Mouse (Mus musculus): Measurements from ENCODE around the gene Exosc6.
"Not testable (repeated sequence)": the region's sequence is repeated elsewhere in the genome, so short reads cannot be mapped to it uniquely, and the experiment has no call there.

Gene Exosc6

DNA sequence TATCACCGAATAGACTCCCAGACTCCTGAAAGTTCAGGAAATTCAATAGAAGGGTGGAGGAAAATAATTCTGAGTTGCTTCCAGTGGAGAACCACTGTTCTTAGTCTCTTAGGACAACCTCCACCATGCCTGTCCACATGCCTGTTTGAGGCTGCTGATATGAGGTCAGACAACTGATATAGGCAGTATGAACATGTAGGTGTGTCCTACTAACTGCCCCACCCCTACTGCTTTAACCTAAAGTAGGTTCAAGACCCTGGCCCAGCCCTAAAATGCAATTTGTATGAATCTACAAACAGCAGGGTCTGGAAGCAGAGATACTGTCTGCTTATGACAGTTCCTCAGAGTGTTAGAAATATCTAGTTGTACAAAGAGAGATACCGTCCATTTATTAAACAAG lies 478 bp upstream of the Exosc6 start:
- in situ Hi-C loops (cut with MboI; ENCODE audit: low pct_unique_long_range_greater_than_20kb in 1 of 2, low sequenced_read_pairs in 2 of 2, unreplicated experiment in 1 of 2) = no loop called here

DNA sequence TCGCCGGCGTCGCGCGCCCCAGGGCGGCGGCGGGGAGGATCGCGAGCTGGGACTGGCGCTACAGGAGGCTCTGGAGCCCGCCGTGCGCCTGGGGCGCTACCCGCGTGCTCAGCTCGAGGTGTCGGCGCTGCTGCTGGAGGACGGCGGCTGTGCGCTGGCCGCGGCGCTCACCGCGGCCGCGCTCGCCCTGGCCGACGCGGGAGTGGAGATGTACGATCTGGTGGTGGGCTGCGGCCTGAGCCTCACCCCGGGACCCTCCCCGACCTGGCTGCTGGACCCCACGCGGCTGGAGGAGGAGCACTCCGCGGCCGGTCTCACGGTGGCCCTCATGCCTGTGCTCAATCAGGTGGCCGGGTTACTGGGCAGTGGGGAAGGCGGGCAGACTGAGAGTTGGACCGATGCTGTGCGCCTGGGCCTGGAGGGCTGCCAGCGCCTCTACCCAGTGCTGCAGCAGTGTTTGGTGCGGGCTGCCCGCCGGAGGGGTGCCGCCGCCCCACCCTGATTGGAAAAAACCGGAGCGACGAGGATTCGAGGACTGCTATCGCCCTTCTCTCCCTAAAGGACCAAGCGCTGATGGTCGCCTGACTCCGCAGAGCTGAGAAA lies 653 bp downstream of the Exosc6 start:
- in situ Hi-C loops (cut with MboI; ENCODE audit: low pct_unique_long_range_greater_than_20kb in 1 of 2, low sequenced_read_pairs in 2 of 2, unreplicated experiment in 1 of 2) = no loop called here

DNA sequence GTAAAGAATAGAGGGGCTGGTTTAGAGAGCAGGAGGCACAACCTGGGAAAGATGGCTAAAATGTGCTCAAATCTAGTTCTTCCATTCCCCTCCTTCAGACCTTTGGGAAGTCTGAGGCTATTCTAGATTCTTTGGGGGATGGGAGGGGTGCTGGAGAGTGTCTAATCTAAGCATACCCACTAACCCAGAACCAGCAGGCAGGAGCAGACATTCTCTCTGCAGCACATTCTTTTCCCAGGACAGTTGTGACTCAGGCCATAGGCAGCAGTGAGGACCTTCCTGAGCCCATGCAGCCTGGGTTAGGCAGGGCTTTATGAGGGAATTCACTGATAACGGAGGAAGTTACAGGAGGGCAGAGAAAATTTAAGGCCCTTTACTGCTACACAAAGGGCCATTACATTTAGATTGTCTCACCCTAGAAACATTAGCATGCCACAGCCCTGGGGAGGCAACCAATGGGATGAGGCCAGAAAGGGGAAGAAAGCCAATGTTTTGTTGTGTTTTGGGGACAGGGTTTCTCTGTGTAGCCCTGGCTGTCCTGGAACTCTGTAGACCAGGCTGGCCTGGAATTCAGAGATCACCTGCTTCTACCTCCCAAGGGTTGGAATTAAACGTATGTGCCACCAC lies 2.9 kb downstream of the Exosc6 start:
- in situ Hi-C loops (cut with MboI; ENCODE audit: low pct_unique_long_range_greater_than_20kb in 1 of 2, low sequenced_read_pairs in 2 of 2, unreplicated experiment in 1 of 2) = no loop called here

DNA sequence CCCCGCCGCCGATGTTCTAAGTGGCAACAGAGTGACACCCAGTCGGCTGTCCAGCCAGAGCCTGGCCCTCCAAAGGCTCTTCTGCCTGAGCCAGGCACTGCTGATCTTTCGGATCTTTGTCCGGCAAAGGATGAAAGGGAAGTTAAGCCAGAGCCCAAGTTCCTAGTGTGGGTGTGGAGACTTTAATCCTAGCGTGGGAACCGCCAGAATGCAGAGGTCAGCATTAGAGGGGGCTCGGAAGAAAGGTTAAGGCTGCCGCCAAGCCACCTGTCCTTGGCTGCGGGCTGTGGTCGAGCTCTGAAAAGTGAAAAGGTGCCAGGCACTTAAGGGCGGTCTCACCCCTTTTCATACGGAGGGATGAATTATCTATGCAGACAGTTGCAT lies 5.5 kb downstream of the Exosc6 start:
- in situ Hi-C loops (cut with MboI; ENCODE audit: low pct_unique_long_range_greater_than_20kb in 1 of 2, low sequenced_read_pairs in 2 of 2, unreplicated experiment in 1 of 2) = no loop called here

DNA sequence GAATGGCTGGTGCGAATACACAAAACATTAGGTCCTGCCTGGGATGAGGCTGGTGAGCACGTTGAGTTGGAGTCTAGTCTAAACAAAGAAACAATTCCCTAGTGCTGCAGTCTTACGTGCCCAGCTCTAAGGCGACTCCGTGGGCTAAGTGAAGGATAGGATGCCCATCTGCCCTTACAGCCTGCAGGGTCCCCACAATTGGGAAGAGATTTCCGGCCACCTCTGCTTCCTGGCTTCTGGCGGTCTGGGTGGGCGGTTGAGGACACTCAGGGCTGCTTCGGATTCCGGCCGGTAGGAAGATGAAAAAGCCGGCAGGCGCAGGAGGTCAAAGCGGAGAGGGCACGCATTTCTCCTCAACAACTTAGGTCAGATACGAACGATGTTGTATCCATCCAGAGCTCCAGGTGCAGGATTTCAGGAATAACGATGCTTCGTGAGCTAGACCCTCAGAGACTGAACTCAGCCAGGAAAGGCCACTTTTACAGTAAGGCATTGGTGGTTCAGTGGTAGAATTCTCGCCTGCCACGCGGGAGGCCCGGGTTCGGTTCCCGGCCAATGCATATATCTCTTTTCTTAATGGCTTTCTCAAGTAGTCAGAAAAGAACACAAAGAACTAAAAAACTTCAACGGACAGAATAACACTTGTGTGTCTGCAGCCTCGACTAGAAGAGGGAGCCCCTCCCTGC lies 6.1 kb downstream of the Exosc6 start:
- in situ Hi-C loops (cut with MboI; ENCODE audit: low pct_unique_long_range_greater_than_20kb in 1 of 2, low sequenced_read_pairs in 2 of 2, unreplicated experiment in 1 of 2) = no loop called here

DNA sequence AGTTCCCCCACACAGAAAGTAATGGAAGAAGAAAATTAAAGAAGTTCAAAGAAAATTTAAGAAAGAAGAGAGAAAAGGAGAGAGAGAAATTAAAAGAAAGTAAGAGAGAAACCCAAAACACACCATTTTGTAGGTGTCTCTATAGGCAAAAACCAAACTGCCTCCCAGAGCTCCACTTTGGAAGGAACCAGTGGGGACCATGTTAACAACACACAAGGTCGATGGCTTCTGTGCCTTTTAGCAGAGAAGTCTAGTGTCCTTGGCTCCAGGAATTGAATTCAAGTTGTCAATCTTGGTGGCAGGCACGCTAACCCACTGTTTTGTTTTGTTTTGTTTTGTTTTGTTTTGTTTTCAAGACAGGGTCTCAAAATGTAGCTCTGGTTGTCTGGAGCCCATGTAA lies 6.8 kb downstream of the Exosc6 start:
- in situ Hi-C loops (cut with MboI; ENCODE audit: low pct_unique_long_range_greater_than_20kb in 1 of 2, low sequenced_read_pairs in 2 of 2, unreplicated experiment in 1 of 2) = no loop called here

DNA sequence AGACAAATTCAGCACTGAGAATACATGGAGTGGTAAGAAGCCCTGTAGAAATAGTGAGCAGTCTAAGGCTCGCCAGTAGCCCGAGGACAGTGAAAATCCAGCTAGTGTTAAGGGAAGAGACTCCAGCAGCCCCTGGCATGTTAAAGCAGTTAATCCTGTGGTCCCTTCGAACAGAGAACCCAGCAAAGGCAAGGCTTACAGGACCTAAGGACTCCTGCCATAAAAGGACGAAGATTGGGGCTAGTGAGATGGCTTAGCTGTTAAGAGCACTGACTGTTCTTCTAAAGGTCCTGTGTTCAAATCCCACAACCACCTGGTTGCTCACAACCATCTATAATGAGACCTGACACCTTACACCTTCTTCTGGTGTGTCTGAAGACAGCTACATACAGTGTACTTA lies 10.2 kb downstream of the Exosc6 start:
- in situ Hi-C loops (cut with MboI; ENCODE audit: low pct_unique_long_range_greater_than_20kb in 1 of 2, low sequenced_read_pairs in 2 of 2, unreplicated experiment in 1 of 2) = no loop called here

DNA sequence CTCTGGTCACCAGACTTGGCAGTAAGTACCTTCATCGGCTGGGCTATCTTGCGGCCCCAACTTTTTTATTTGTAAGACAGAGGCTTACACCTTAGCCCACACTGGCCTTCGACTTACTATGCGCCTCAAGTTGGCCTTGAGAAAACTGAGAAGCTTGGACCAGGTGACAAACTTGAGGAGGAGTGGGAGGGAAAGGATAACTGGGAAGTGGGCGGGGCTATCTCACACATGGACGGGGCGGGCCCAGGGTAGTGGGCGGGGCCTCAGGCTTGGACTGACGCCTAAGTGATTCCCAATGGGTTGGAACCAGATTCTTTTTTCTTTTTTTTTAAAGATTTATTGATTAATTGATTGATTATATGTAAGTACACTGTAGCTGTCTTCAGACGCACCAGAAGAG lies 11.3 kb downstream of the Exosc6 start:
- in situ Hi-C loops (cut with MboI; ENCODE audit: low pct_unique_long_range_greater_than_20kb in 1 of 2, low sequenced_read_pairs in 2 of 2, unreplicated experiment in 1 of 2) = no loop called here

DNA sequence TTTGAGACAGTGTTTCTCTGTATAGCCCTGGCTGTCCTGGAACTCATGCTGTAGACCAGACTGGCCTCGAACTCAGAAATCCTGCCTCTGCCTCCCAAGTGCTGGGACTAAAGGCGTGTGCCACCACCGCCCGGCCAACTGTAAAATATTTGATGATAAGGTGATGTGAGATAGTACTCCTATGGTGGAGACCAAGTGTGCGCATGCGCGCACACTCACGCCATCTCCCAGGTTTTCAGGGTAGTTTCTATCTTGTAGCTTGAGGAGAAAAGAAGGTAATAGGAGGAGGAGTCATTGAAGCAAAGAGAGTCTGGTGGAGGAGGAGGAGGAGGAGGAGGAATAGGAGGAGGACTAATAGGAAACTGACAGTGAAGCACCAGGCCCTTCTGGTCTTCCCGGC lies 12.5 kb downstream of the Exosc6 start:
- in situ Hi-C loops (cut with MboI; ENCODE audit: low pct_unique_long_range_greater_than_20kb in 1 of 2, low sequenced_read_pairs in 2 of 2, unreplicated experiment in 1 of 2) = not testable (repeated sequence)

DNA sequence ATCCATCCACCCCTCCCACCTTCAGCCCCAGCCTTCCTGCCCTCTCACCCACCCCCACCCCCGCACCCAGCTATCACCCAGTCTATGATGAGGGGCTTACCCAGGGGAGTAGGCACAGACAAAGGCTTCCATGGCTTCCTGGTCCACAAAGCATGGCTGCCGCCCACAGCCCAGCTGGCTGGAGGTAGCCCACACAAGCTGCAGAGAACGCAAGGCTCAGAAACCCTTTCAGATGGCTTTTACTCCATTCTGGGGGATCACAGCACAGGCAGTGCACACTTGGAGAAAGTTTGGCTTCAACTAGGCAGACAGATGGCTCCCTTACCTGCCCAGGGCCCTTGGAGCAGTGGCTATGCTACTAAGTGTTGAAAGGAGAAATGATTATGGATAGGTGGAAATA lies 19.8 kb downstream of the Exosc6 start:
- in situ Hi-C loops (cut with MboI; ENCODE audit: low pct_unique_long_range_greater_than_20kb in 1 of 2, low sequenced_read_pairs in 2 of 2, unreplicated experiment in 1 of 2) = no loop called here

DNA sequence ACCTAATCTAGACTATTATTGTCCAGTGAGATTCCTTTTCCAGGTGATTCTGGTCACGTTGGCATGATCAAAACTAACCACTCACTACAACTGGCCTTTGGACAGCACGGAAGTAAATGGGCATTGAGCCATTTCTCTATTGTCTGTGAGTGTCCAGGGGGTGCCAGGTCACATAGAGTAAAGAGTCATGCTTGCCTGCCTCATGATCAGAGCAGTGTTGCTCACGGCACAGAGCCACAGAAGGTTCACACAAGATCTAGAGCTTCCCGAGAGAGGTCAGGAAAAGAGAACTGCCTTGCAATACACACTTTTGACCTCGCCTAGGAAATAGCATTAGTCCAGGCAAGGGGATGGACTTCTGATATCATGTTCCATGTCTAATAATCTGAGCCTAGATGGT lies 23.3 kb downstream of the Exosc6 start:
- in situ Hi-C loops (cut with MboI; ENCODE audit: low pct_unique_long_range_greater_than_20kb in 1 of 2, low sequenced_read_pairs in 2 of 2, unreplicated experiment in 1 of 2) = no loop called here

DNA sequence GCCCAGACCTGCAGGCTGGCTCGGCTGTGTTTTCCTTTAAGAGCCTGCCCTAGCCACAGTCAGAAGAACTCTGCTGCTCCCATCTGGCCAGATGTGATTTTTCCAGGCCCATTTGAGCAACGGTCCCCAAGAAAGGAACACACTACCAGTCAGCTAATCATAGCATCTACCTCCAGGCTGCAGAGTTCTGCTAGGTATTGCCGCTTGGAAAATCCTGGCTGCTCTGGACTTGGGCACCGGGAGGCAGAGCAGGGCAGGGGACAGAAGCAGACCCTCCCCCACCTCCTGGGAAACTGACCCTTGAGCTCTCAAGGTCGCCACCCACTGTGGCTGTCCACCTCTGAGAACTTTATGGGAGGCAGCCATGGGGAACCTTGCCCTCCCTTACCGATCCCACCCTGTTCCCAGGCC lies 23.7 kb downstream of the Exosc6 start:
- in situ Hi-C loops (cut with MboI; ENCODE audit: low pct_unique_long_range_greater_than_20kb in 1 of 2, low sequenced_read_pairs in 2 of 2, unreplicated experiment in 1 of 2) = no loop called here

DNA sequence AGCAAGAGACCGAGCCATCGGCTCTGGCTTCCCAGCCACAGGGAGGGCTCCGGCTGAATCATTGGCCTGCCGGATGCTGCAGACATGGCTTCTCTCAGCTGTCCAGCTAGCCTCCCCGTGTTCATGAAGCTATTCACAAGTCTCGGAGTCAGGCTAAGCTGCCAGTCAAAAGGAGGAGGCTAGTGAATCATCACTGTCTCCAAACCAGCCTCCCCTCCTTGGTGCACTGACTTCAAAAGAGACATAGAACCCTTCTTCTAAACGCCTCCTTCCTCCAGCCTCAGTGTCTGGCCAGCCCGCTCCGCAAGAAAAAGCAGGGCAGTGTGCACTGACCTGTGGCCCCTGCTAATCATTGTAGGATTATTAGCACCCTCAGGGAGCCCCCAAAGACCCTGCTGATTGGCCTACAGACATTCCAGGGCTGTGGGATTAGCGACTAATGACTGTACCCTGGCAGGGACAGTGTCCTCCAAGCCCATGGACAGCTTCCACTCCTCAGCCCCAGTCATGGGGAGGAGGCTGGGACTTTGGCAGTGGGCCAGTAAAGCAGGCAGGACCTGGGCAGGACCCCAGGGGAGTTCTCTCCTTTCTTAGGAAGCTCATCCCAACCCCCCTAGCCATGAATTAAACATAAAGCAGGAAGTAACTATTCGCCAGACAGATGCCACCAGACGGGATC lies 25.6 kb downstream of the Exosc6 start:
- in situ Hi-C loops (cut with MboI; ENCODE audit: low pct_unique_long_range_greater_than_20kb in 1 of 2, low sequenced_read_pairs in 2 of 2, unreplicated experiment in 1 of 2) = no loop called here

DNA sequence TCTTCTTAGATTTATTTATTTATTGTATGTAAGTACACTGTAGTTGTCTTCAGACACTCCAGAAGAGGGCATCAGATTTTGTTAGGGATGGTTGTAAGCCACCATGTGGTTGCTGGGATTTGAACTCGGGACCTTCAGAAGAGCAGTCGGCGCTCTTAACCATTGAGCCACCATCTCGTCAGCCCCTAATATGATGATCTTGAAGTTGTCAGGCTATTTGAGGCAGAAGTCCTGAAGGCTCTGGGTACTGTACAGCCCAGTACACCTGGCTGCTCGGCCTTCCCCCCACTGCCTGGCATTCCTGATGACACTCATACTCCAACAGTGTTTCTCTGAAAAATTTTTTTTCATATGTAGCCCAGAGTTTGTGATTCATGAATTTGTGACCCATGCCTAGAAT lies 27.8 kb downstream of the Exosc6 start:
- in situ Hi-C loops (cut with MboI; ENCODE audit: low pct_unique_long_range_greater_than_20kb in 1 of 2, low sequenced_read_pairs in 2 of 2, unreplicated experiment in 1 of 2) = not testable (repeated sequence)

DNA sequence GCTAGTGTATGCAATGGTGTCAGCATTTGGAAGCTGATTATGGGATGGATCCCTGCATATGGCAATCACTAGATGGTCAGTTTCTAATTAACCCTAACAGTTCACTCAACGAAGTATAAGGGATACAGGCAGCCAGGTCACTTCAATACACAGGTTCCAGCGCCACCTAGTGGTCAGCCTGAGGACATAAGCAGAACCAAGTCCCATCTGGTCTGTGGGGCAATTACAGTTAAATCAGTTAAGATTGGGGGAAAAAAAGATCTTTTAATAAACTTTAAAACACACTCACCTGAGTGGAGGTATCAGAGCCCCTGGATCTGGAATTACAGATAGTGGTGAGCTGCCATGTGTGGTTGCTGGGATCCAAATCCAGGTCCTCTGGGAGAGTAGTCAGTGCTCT lies 34.0 kb downstream of the Exosc6 start:
- in situ Hi-C loops (cut with MboI; ENCODE audit: low pct_unique_long_range_greater_than_20kb in 1 of 2, low sequenced_read_pairs in 2 of 2, unreplicated experiment in 1 of 2) = loop anchor here in 1 of 2 experiments (10.0 kb wide), 1 partner anchor 55 kb away; no protein-coding TSS in a partner anchor

DNA sequence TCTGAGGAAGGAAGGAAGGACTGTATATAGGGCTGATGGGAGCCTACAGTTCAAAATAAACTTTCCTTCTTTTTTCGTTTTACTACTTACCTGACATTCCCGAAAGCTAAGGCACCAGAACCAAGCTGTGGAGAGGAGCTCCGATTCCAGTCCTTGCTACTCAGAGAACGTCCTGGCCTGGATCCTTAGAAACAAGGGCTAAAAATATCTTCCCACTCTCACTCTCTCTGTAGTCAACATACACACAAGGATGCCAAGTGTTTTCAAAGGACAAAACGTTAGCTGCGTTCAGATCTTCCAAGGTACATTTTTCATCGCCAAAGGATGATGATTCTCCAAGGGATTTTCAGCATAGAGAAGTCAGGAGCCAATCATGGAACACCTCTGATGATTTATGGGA lies 35.6 kb downstream of the Exosc6 start:
- in situ Hi-C loops (cut with MboI; ENCODE audit: low pct_unique_long_range_greater_than_20kb in 1 of 2, low sequenced_read_pairs in 2 of 2, unreplicated experiment in 1 of 2) = loop anchor here in 1 of 2 experiments (10.0 kb wide), 1 partner anchor 53 kb away; no protein-coding TSS in a partner anchor

DNA sequence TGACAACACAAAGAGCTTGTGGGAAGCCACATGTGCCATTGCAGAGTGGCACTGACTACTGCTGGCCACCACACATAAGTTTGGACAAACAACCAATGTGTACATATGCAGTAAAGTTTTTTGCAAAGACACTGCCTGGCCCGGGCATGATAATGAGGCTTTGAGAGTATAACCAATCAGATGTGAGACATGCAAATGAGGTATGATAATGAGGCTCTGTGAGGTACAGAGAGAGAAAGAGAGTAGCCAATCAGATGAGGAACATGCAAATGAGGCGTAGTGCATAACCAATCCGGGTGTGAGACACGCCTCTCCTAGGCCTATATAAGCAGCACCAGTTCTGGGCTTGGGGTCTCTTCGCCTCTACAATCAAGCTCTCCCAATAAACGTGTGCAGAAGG lies 36.2 kb downstream of the Exosc6 start, which contains the start of gene Clec18a:
Gene Clec18a (minus strand): TSS at position 101 of the 400 bp plus-strand sequence.
- in situ Hi-C loops (cut with MboI; ENCODE audit: low pct_unique_long_range_greater_than_20kb in 1 of 2, low sequenced_read_pairs in 2 of 2, unreplicated experiment in 1 of 2) = loop anchor here in 1 of 2 experiments (10.0 kb wide), 1 partner anchor 52 kb away; no protein-coding TSS in a partner anchor

DNA sequence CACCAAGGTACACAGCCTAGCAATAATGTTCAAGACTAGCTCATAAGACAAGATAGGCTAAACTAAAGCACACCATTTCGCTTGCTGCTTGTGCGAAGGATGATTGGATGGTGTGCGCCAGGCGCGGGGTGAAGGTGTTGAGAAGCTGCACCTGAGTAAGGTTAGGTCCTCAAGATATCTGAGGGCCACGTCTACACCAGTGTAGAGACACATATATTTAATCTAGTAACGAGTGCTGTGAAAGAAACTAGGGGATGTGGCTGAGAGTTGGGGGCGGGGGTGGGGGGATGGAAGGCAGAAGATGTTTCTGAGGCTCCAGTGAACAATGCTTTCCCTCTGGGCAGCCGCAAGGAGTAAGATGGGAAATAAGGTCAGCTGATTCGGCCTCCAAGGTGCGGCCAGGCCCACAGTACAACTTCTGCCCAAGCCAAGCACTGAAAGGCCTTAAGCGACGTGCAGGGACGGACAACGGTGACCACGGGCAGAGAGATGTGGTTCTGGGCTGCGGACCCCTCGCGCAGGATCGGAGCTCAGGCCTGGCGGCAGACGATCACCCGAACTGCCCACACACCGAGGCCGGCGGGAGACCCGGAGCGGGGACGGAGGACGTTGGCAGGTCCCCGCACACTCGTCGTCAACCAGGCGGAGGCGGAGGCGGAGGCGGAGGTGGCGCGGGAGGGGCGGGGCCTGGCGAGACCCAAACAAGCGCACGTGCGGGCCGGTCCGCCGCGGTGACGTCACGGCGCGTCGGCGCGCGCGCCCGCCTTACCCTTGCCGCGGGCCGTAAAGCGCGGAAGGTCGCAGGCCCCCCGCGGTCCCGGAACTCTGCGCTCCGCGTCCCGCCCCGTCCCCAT lies 38.0 kb downstream of the Exosc6 start, which contains the start of gene Pdpr:
Gene Pdpr (plus strand): TSS at position 766 of the 854 bp plus-strand sequence.
- in situ Hi-C loops (cut with MboI; ENCODE audit: low pct_unique_long_range_greater_than_20kb in 1 of 2, low sequenced_read_pairs in 2 of 2, unreplicated experiment in 1 of 2) = loop anchor here in 1 of 2 experiments (10.0 kb wide), 1 partner anchor 51 kb away; no protein-coding TSS in a partner anchor
